Mouse (Mus musculus) spleen, adult 2 months (tissue): Measurements from ENCODE around the gene Atf4.

Experiments used
- CTCF ChIP-seq: fragments of 200-500 bp; IDR thresholded peaks from 2 replicates; pipeline ENCODE4 v1.5.1; 2011; ENCODE audit warnings: mild to moderate bottlenecking, inconsistent platforms; ENCODE audit not compliant: insufficient read depth, insufficient read length, insufficient replicate concordance; ENCODE audit errors: extremely low read depth
- POLR2A ChIP-seq: fragments of 200-500 bp; IDR thresholded peaks from 2 replicates; pipeline ENCODE4 v1.6.1; 2011; ENCODE audit warnings: low read depth, low read length, inconsistent platforms

GRCm38 (mm10) chr15:80289436-80289835 lies 34.5 kb downstream of the Atf4 start:
- TF ChIP-seq POLR2A (no peak), CTCF (peak; percentile 77; the same call in 1 of the 2 replicates)
